Mouse (Mus musculus) midbrain, postnatal 0 days (tissue): ENCODE measurements around the gene Ift43. TPM values are rescaled to one million over a fixed set of nuclear protein-coding genes. Genes with fewer than 3 reads are reported as not detected.
A peak's percentile ranks its signal among the peaks of the same experiment; 100 is the strongest.

Experiments used
- ATAC-seq: fragments of 200-750 bp; cut with Nextera tagmentation; 2 replicates; pipeline ENCODE4 v1.8.0; 2017; ENCODE audit warnings: moderate number of reproducible peaks, mild to moderate bottlenecking, moderate TSS enrichment, moderate library complexity; ENCODE audit not compliant: low FRiP score
- DNase-seq: peaks from one replicate; pipeline ENCODE4 v3.0.0-alpha.2; 2015; ENCODE audit warnings: low spot score
- H3K27ac ChIP-seq: fragments of 300-500 bp; sonication (generic); 2 replicates; pipeline ENCODE4 v1.5.1; 2014; ENCODE audit warnings: low read depth, mild to moderate bottlenecking, low read length, mixed read lengths
- H3K27me3 ChIP-seq: fragments of 300-500 bp; sonication (generic); 2 replicates; pipeline ENCODE4 v1.6.1; 2014; ENCODE audit warnings: low read length, control low read depth, mixed read lengths; ENCODE audit not compliant: insufficient read depth
- H3K36me3 ChIP-seq: fragments of 300-500 bp; sonication (generic); 2 replicates; pipeline ENCODE4 v1.6.1; 2014; ENCODE audit warnings: low read length, control low read depth, mixed read lengths; ENCODE audit not compliant: insufficient read depth
- H3K4me1 ChIP-seq: fragments of 300-500 bp; sonication (generic); 2 replicates; pipeline ENCODE4 v1.6.1; 2014; ENCODE audit warnings: mild to moderate bottlenecking, control low read depth, antibody characterized with exemption, low read length, mixed read lengths; ENCODE audit not compliant: insufficient read depth
- H3K4me2 ChIP-seq: fragments of 300-500 bp; sonication (generic); 2 replicates; pipeline ENCODE4 v1.6.1; 2014; ENCODE audit warnings: low read depth, mild to moderate bottlenecking, low read length, mixed read lengths; ENCODE audit not compliant: poor library complexity, severe bottlenecking
- H3K4me3 ChIP-seq: fragments of 300-500 bp; sonication (generic); 2 replicates; pipeline ENCODE4 v1.5.1; 2014; ENCODE audit warnings: low read depth, mild to moderate bottlenecking, low read length, moderate library complexity
- H3K9ac ChIP-seq: fragments of 300-500 bp; sonication (generic); replicated peaks from 2 replicates; pipeline ENCODE4 v1.6.1; 2014; ENCODE audit warnings: mild to moderate bottlenecking, low read length, moderate library complexity, mixed read lengths; ENCODE audit not compliant: poor library complexity, severe bottlenecking
- H3K9me3 ChIP-seq: fragments of 300-500 bp; sonication (generic); 2 replicates; pipeline ENCODE4 v1.6.1; 2016; ENCODE audit warnings: low read length, control low read depth
- CTCF ChIP-seq: IDR thresholded peaks from 2 replicates; pipeline ENCODE4 v1.5.1; 2016; ENCODE audit warnings: antibody characterized with exemption, mild to moderate bottlenecking
- whole genome bisulfite sequencing: fragments of 180-500 bp; shearing (Covaris S2); extraction: QIAGEN DNeasy Blood & Tissue Kit; methylation state at CpG from one replicate; pipeline ENCODE4 v1.1.7; 2014; 5-methylcytosine and 5-hydroxymethylcytosine counted together
- polyA plus RNA-seq: library from polyadenylated mRNA; unstranded; fragments of >200 nt; fragmentation: Nextera tagmentation; extraction: Ambion mirVana; gene quantifications from 2 replicates; pipeline ENCODE4 v1.2.1, GENCODE M21; 2015
- total RNA-seq: library from RNA; depleted of rRNA; stranded (reverse); fragments of >200 nt; gene quantifications from 2 replicates; pipeline ENCODE4 v1.2.3, GENCODE M21; 2014; rRNA removed

The Ift43 gene
- total RNA-seq (11.9 and 13.7 TPM in 2 replicates), polyA plus RNA-seq (29.7 and 30.0 TPM in 2 replicates)

- H3K9ac ChIP-seq: peak within 1 kb of the TSS; percentile 59
- DNase-seq (peak; percentile 90), ATAC-seq (peak; percentile 53)
- WGBS: 0% methylated on average over 34 of the region's 35 CpGs
- no peaks in the 10 kb centered on the region for H3K9me3 ChIP-seq
- no peak within 1 kb of the TSS for H3K27ac ChIP-seq
- H3K4me1 ChIP-seq: peaks cover 4% of the 10 kb centered on the region; the same call in 1 of the 2 replicates
- H3K4me2 ChIP-seq: peak within 1 kb of the TSS; percentile 69
- no peak for TF ChIP-seq CTCF
- H3K4me3 ChIP-seq: peak within 1 kb of the TSS; percentile 60
- H3K36me3 ChIP-seq: peaks cover 7% of the 10 kb centered on the region; the same call in 1 of the 2 replicates
- no peaks in the 10 kb centered on the region for H3K27me3 ChIP-seq
These were observed at the start of gene Ift43 for GRCm38 (mm10) chr12:86082481-86083012. TSS of gene Ift43 (plus strand) at chr12:86082541.

- Histone ChIP-seq H3K4me3 (no peak overlapping the region), H3K4me2 (no peak overlapping the region), H3K9me3 (no peaks in the 10 kb centered on the region), H3K36me3 (no peaks in the 10 kb centered on the region), H3K4me1 (no peaks in the 10 kb centered on the region), H3K27me3 (no peaks in the 10 kb centered on the region), H3K9ac (no peak overlapping the region), H3K27ac (no peak overlapping the region)
- TF ChIP-seq CTCF: no peak
- DNase-seq (no peak), ATAC-seq (no peak)
These were observed 46.8 kb upstream of the Ift43 start for GRCm38 (mm10) chr12:86035586-86035985.

GRCm38 (mm10) chr12:86036368-86037166, 45.8 kb upstream of the Ift43 start:
- WGBS: 43% methylated on average over 9 of the region's 9 CpGs
- H3K27ac ChIP-seq: no peak overlapping the region
- ATAC-seq: no peak

GRCm38 (mm10) chr12:86037235-86037921, 45.0 kb upstream of the Ift43 start:
- WGBS: 30% methylated on average over 12 of the region's 12 CpGs

More at GRCm38 (mm10) chr12:86036368-86037166, 45.8 kb upstream of the Ift43 start:
- H3K9ac ChIP-seq: no peak overlapping the region
- no peaks in the 10 kb centered on the region for H3K36me3 ChIP-seq
- no peak overlapping the region for H3K4me2 ChIP-seq
- no peaks in the 10 kb centered on the region for H3K27me3 ChIP-seq
- H3K4me1 ChIP-seq: no peaks in the 10 kb centered on the region
- no peaks in the 10 kb centered on the region for H3K9me3 ChIP-seq
- H3K4me3 ChIP-seq: no peak overlapping the region
- DNase-seq: peak; percentile 11
- TF ChIP-seq CTCF: no peak

GRCm38 (mm10) chr12:86039078-86039477, 43.3 kb upstream of the Ift43 start:
- H3K4me3 ChIP-seq: no peak overlapping the region
- no peaks in the 10 kb centered on the region for H3K36me3 ChIP-seq
- H3K4me2 ChIP-seq: no peak overlapping the region
- 76% methylated on average over 5 of the region's 5 CpGs for WGBS
- no peak for ATAC-seq
- H3K4me1 ChIP-seq: no peaks in the 10 kb centered on the region
- no peaks in the 10 kb centered on the region for H3K27me3 ChIP-seq
- H3K9me3 ChIP-seq: no peaks in the 10 kb centered on the region
- DNase-seq: no peak
- TF ChIP-seq CTCF: no peak
- H3K9ac ChIP-seq: no peak overlapping the region
- H3K27ac ChIP-seq: no peak overlapping the region

More at GRCm38 (mm10) chr12:86037235-86037921, 45.0 kb upstream of the Ift43 start:
- DNase-seq: peak; percentile 10
- Histone ChIP-seq H3K4me1 (no peaks in the 10 kb centered on the region), H3K4me3 (no peak overlapping the region), H3K27ac (no peak overlapping the region), H3K9me3 (no peaks in the 10 kb centered on the region), H3K36me3 (no peaks in the 10 kb centered on the region), H3K27me3 (no peaks in the 10 kb centered on the region), H3K4me2 (no peak overlapping the region), H3K9ac (no peak overlapping the region)
- no peak for TF ChIP-seq CTCF
- no peak for ATAC-seq
